24 mouse cellular contexts compared by ENCODE assay signal in the genomic region with DNA sequence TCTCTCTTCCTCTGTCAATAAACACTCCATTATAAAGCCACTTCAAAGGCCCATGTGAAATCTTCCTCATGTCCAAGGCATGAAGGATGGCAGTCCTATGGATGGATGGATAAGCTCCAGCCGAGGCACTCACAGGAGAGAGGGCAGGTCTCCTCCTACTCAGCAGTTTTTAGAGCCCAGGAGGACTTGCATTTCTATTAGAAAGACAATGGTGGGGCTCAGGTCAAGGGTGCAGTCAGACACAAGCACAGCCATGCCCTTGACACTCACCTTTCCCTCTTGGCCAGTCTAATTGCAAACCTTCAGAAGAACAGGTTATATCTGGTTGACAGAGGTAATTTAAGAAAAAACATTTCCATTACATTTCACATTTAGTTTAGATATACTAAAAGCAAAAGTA.
"Had no signal": no experiment of that assay in that cellular context is flagged by ENCODE, and none has a peak within 500 bp of the region (broad histone marks: within the 10 kb centered on the region; RNA-seq: fewer than 3 reads in every experiment).

No protein-coding gene starts in this region.

- H3K27me3 ChIP-seq: heart, embryonic 12.5 days; hindbrain, embryonic 13.5 days; hindbrain, embryonic 15.5 days; kidney, embryonic 15.5 days; limb, embryonic 13.5 days; limb, embryonic 15.5 days; liver, embryonic 12.5 days had no signal

- H3K27ac ChIP-seq: gastrocnemius, adult 2 months; heart, embryonic 10.5 days; hindbrain, embryonic 13.5 days; hindbrain, embryonic 15.5 days; hindbrain, postnatal 0 days; kidney, embryonic 15.5 days; kidney, postnatal 0 days; left cerebral cortex, adult 2 months; limb, embryonic 13.5 days; limb, embryonic 15.5 days; liver, embryonic 12.5 days; liver, embryonic 14.5 days had no signal

- H3K4me2 ChIP-seq: heart, embryonic 12.5 days; hindbrain, embryonic 13.5 days; hindbrain, embryonic 15.5 days; kidney, embryonic 15.5 days; limb, embryonic 13.5 days; limb, embryonic 15.5 days; liver, embryonic 12.5 days had no signal

- H3K9me3 ChIP-seq: heart, embryonic 10.5 days; heart, embryonic 12.5 days; hindbrain, embryonic 13.5 days; hindbrain, embryonic 15.5 days; kidney, embryonic 15.5 days; limb, embryonic 13.5 days; limb, embryonic 15.5 days; liver, embryonic 12.5 days had no signal

- H3K9ac ChIP-seq: heart, embryonic 12.5 days; hindbrain, embryonic 13.5 days; hindbrain, embryonic 15.5 days; kidney, embryonic 15.5 days; limb, embryonic 13.5 days; limb, embryonic 15.5 days; liver, embryonic 12.5 days; liver, embryonic 14.5 days had no signal

- DNase-seq: gastrocnemius, adult 2 months; gastrocnemius, postnatal 10 days; gastrocnemius, postnatal 25 days; heart, adult 18-20 months; heart, postnatal 10 days; kidney, adult 11 months; kidney, adult 2 months; kidney, adult 9 months; kidney, postnatal 14 days; kidney, postnatal 36 days; left cerebral cortex, postnatal 4 days had no signal

- ATAC-seq: hindbrain, postnatal 0 days; intestine, embryonic 16.5 days; liver, embryonic 12.5 days had no signal

- H3K4me3 ChIP-seq: gastrocnemius, adult 2 months; heart, embryonic 10.5 days; heart, embryonic 12.5 days; hindbrain, embryonic 13.5 days; hindbrain, embryonic 15.5 days; kidney, embryonic 15.5 days; left cerebral cortex, adult 2 months; limb, embryonic 13.5 days; limb, embryonic 15.5 days; liver, embryonic 12.5 days had no signal

- H3K36me3 ChIP-seq: hindbrain, embryonic 13.5 days; hindbrain, embryonic 15.5 days had no signal

- H3K4me1 ChIP-seq: heart, embryonic 10.5 days; heart, embryonic 12.5 days; hindbrain, embryonic 13.5 days; hindbrain, embryonic 15.5 days; kidney, embryonic 15.5 days; limb, embryonic 13.5 days; limb, embryonic 15.5 days; liver, embryonic 12.5 days had no signal
